Mouse (Mus musculus): ENCODE results near the gene Krt25. TPM values are rescaled to one million over a fixed set of nuclear protein-coding genes. Genes with fewer than 3 reads are reported as not detected.
A peak's percentile ranks its signal among the peaks of the same experiment; 100 is the strongest.

The Krt25 gene
- not detected in 2 replicates for total RNA-seq (2021)
- long read RNA-seq, experiment 1: 0 reads
- long read RNA-seq, experiment 2: 0 reads

DNA sequence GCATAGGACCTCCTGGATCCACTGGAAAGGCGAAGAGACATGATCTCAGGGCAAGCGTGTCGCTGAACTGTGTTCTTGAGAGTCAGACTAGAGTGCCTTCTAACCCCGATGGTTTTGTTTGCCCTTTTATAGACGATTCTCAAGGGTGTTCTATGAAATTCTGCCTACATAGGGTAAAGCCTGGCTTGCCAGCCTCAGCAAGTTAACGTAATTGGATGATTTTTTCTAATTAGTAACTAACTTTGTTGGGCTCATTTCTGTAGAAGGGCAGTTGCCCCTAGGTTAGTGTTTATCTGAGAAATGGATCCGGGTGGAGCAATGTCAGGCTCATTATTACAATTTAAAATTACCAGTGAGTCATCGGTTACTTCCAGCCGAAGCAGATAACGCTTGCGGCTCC, at the start of gene Krt25:
TSS of gene Krt25 (minus strand) at position 101 of the 400 bp plus-strand sequence.
- no peak for DNase-seq

- no peak for DNase-seq
Observed at GRCm38 (mm10) chr11:99369853-99370451, 47.2 kb upstream of the Krt25 start.

- peak; percentile 36 for DNase-seq
Observed at GRCm38 (mm10) chr11:99369229-99369628, 46.5 kb upstream of the Krt25 start.

DNA sequence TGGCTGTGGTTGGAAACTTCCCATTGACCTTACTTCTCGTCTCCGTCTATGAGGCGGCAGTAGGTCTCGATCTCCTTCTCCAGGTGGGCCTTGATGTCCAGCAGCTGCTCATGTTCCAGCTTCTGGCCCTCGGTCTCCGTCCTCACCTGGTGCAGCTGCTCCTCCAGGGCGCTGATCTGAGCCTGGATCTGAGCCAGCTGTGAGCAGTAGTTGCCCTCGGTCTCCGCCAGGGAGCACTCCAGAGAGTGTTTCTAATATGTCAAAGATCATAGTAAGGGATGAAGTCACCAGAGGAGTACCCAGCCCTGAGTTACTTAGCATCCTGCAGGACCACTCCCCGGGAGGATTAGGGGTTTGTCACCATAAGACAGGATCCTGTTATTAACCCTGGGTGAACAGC, 44.0 kb upstream of the Krt25 start:
- peak; percentile 59 for DNase-seq

DNA sequence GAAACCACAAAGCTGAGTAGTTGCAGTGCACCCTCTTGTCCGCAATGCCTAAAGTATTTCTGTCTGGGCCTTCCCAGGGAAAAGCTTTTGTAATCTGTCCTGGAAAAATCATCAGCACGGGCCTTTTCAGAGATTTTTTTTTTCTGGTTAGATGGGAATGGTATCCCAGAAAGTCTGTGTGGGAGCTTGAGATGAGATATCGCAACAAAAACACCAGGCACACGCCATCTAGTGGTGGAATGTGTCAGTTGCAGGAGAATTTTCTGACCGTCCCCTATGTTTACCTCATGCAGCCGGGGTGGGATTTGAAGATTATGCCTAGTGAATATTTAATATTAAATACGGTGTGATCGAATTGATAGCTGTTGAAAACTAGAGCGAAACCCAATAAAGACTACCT, 41.7 kb upstream of the Krt25 start:
- DNase-seq: peak; percentile 32

- no peak for DNase-seq
Observed at GRCm38 (mm10) chr11:99361423-99361822, 38.7 kb upstream of the Krt25 start.

DNA sequence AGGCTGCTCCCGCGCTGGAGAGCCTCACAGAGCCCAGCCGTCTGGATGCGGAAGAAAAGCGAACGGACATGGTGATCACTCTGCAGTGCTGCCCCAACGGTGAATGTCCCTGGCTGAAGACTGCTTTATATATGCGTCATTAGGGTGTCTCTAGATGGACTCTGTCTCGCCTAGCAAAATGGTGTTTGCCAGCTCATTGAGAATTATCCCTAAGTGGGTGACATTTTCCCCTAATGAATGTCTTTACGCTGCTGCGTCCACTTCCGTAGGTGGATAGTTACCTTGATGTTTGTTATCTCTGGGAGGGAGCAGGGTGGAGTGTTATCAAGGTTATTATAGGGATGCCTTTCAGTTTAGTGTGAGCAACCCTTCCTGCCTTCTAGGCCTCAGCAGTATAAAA, 28.3 kb upstream of the Krt25 start, which contains the start of gene Krt27:
TSS of gene Krt27 (minus strand) at position 101 of the 400 bp plus-strand sequence.
- no peak for DNase-seq

- DNase-seq: no peak
Observed at GRCm38 (mm10) chr11:99339299-99339847, 16.6 kb upstream of the Krt25 start.

DNA sequence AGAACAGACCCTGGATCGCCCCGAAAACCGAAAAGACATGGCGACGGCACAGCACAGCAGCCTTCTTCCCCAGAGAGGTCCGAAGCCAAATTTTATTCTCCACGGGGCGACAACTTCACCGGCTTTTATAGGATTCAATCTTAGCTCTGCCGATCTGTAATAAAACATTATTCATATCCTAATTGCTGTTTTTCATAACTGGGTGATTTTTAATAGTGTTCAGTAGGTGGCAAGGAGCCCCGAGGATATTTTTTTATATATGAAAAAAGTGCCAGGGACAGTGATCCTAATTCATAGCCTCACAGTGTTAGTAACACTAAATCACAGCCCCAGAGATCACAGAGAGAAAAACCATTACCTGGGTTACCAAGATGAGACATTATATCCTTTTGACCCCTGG, 15.1 kb upstream of the Krt25 start, which contains the start of gene Krt26:
TSS of gene Krt26 (minus strand) at position 101 of the 400 bp plus-strand sequence.
- no peak for DNase-seq

GRCm38 (mm10) chr11:99333426-99333825, 10.7 kb upstream of the Krt25 start:
- DNase-seq: no peak

GRCm38 (mm10) chr11:99329655-99330054, 6.9 kb upstream of the Krt25 start:
- DNase-seq: no peak

GRCm38 (mm10) chr11:99321094-99321493, 1.7 kb downstream of the Krt25 start:
- no peak for DNase-seq

- no peak for DNase-seq
Observed at GRCm38 (mm10) chr11:99319127-99319526, 3.6 kb downstream of the Krt25 start.

DNA sequence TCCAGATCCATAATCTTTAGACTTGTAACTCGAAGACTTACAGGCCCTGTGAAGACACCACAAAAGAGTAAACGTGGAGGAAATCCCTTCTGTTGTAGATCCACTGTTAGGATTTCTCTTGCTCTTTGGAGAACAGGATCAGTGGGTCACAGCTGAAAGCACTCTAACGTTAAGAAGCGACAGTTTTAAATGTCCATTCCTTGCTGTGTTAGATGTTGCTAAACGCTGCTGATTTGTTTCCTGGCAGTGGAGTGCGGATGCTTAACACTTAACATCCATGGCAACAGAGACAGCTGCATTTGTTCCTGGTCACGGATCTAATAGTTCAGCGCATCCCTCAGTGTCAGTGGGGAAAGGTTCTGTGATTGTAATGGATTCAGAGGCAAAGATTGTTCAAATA, 6.2 kb downstream of the Krt25 start:
- no peak for DNase-seq

- DNase-seq: no peak
Observed at GRCm38 (mm10) chr11:99314594-99314993, 8.2 kb downstream of the Krt25 start.

- DNase-seq: no peak
Observed at GRCm38 (mm10) chr11:99310882-99311281, 11.9 kb downstream of the Krt25 start.

DNA sequence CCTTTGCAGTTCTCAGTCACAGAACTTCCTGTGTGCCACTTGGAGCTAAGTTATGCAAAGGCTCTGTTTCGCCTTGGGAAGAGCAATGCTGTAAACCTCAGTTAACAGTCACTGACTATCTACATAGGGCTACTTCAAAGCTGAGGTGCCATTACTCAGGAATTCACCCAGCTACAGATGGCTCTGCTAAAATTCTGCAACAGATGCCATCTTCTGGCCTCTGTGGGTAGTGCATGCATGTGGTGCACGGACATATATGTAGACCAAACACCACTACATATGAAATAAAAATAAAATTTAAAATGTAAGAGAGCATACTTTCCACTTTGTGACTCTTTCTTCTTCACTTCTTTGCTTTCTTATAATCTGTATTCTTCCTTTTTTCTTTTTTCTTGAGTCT, 15.2 kb downstream of the Krt25 start:
- DNase-seq: peak; percentile 62

GRCm38 (mm10) chr11:99295039-99295438, 27.7 kb downstream of the Krt25 start:
- DNase-seq: no peak

DNA sequence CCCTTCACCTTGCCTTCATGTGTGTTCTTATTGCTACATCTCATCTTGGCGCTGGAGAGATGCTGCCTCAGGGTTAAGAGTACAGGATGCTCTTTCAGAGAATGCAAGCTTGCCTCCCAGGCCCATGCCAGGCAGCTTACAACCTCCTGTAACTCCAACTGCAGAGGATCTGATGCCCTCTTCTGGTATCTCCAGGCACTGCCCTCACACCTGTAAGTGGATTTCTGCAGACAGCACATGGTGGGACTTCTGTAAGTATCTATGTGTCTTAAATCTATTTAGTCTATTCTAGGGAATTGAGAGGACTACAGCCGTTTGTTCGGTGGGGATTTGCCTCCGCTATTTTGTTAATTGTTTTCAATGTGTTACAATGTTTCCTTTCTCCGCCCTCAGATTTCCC, 29.9 kb downstream of the Krt25 start:
- DNase-seq: peak; percentile 60

DNA sequence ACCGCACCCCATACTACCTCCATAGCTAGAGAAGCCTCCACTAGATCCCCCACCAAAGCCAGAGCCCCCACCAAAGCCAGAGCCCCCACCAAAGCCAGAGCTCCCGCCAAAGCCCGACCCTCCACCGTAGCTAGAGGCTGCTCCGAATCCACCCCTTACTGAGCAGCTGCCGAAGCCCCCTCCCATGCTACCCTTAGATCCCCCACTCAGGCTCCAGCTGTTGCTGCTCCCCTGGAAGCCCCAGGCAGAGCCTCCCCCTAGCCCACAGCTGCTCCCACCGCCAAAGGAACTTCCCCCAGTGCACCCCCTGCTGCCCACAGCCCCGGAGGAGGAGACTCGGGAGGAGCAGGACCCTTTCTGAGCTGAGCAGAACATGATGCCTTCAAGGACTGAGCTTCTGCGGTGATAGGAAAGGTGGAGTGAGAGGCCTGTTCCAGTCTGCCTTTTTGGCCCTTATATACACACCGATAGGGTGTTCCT, 37.9 kb downstream of the Krt25 start, which contains the start of gene Krt24:
TSS of gene Krt24 (minus strand) at position 430 of the 480 bp plus-strand sequence.
- no peak for DNase-seq

DNA sequence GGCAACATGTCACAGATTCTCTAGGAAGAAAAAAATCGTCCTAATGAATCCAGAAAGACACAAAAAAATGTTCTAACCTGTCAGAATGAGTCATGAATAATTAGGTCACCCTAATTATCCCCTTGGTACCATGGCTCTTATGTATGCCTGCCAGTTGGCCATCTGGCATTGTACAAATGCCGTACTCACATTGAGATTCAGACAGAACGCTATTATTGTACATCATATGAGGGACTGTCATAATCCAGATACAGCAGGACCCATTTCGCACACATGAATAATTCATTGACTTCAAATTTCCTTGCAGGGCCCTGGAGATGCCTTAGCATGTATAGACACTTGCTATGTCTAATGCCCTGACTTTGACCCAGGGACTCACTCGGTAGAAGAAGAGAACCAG, 38.7 kb downstream of the Krt25 start:
- DNase-seq: no peak

DNA sequence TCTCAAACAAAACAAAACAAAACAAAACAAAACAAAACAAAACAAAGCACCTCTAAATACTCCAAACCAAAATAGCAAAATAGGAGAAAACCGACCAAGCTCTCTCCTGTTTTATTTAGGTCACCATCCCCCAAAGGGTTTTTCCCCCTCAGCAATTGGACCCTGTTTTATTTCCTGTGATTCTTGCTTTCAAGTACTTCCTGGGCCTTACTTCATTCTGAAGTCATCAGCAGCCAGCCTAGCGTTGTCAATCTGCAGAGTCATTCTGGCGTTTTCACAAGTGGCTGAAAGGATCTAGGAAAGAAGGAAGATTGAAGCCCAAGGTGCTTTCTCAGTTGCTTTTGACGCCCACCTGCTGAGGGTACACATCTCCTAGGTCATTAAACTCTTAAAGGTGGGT, 39.4 kb downstream of the Krt25 start:
- DNase-seq: no peak

DNA sequence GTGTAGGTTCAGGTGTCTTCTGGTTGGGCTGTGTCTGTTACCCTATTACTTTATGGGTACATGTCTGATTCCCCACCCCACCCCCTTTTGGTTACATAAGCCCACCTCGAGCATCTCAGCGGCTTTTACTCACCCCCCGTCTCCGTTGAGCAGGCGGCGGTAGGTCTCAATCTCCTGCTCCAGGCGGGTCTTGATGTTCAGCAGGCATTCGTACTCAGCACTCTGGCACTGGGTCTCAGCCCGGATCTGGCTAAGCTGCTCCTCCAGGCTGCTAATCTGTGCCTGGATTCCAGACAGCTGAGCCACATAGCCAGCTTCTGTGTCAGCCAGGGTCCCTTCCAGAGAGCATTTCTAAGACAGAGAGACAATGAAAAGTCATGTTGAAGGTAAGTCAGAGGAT, 41.6 kb downstream of the Krt25 start:
- no peak for DNase-seq

DNA sequence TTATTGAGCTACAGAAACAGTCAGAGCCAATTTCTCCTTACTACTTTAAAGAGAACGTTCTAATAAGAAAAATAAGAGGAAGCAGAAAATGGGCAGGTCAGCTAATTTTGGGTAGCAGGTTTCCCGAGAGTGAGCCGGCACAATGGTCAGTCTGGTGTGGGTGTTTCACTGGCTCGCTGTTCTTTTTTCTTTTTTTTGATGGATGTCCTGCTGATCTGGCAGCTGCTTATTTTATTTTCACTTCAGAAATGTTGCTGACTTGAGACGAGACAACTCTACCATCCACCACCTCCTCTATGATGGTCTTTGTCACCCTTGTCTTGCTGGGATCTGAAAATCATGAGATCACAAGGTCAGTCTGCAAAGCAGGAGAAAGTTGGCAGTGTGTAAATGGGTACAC, 42.8 kb downstream of the Krt25 start:
- no peak for DNase-seq
